Mouse (Mus musculus): Measurements from ENCODE around the gene Uso1.

Gene Uso1

GRCm38 (mm10) chr5:92239333-92240232, 101.8 kb downstream of the Uso1 start:
- DNase-seq (ENCODE audit: inconsistent ontology term) = peak; percentile 62

- DNase-seq (ENCODE audit: inconsistent ontology term) = no peak
Measured at GRCm38 (mm10) chr5:92240769-92241168, 103.0 kb downstream of the Uso1 start.

- DNase-seq (ENCODE audit: inconsistent ontology term) = no peak
Measured at GRCm38 (mm10) chr5:92244900-92245299, 107.2 kb downstream of the Uso1 start.

GRCm38 (mm10) chr5:92245483-92245882, 107.7 kb downstream of the Uso1 start:
- no peak for DNase-seq (ENCODE audit: inconsistent ontology term)

GRCm38 (mm10) chr5:92248614-92249013, 110.9 kb downstream of the Uso1 start:
- DNase-seq (ENCODE audit: inconsistent ontology term) = no peak

GRCm38 (mm10) chr5:92252031-92252430, 114.3 kb downstream of the Uso1 start:
- no peak for DNase-seq (ENCODE audit: inconsistent ontology term)

All from Muller cell, postnatal 12 days (primary cell).